Comparison of ENCODE assay signal across 7 mouse cellular contexts in genomic region chr15:12490527-12490926, GRCm38 (mm10).
DNase-seq lines count a peak whose midpoint lies in the region; ATAC-seq and TF ChIP-seq lines count a peak whose summit lies in the region.

No protein-coding gene starts in this region.

- H3K4me3 ChIP-seq in bone marrow, adult 2 months (replicated peaks; ENCODE audit: control insufficient read depth, low read depth, low read length), result no peak overlapping the region
- no peak overlapping the region for H3K4me3 ChIP-seq in heart, embryonic 12.5 days
- no peak overlapping the region for H3K4me3 ChIP-seq in kidney, postnatal 0 days (replicated peaks; ENCODE audit: low read depth, low read length)
- H3K4me3 ChIP-seq in midbrain, embryonic 11.5 days (ENCODE audit: low read depth, low read length), result no peak overlapping the region

- no peak for TF ChIP-seq CTCF in bone marrow, adult 2 months (IDR thresholded peaks at IDR 0.05; ENCODE audit: control insufficient read depth, insufficient read depth, low read length)
- no peak for TF ChIP-seq CTCF in kidney, postnatal 0 days (IDR thresholded peaks at IDR 0.05; ENCODE audit: low read depth)

- no peaks in the 10 kb centered on the region; the same call in 1 of the 2 replicates for H3K4me1 ChIP-seq in bone marrow, adult 2 months (ENCODE audit: control insufficient read depth, insufficient read depth, low read length)
- H3K4me1 ChIP-seq in heart, embryonic 12.5 days (replicated peaks), result peaks cover 27% of the 10 kb centered on the region
- peaks cover 25% of the 10 kb centered on the region for H3K4me1 ChIP-seq in kidney, postnatal 0 days (replicated peaks; ENCODE audit: insufficient read depth, low read length)
- H3K4me1 ChIP-seq in midbrain, embryonic 11.5 days (ENCODE audit: control insufficient read depth, insufficient read depth, low read length), result peaks cover 17% of the 10 kb centered on the region

- no peaks in the 10 kb centered on the region for H3K36me3 ChIP-seq in heart, embryonic 12.5 days
- H3K36me3 ChIP-seq in kidney, postnatal 0 days (ENCODE audit: insufficient read depth, low read length), result no peaks in the 10 kb centered on the region
- no peaks in the 10 kb centered on the region for H3K36me3 ChIP-seq in midbrain, embryonic 11.5 days (ENCODE audit: control insufficient read depth, insufficient read depth, low read length)

- no peaks in the 10 kb centered on the region for H3K27me3 ChIP-seq in heart, embryonic 12.5 days (replicated peaks)
- no peaks in the 10 kb centered on the region for H3K27me3 ChIP-seq in kidney, postnatal 0 days (ENCODE audit: insufficient read depth, low read length)
- no peaks in the 10 kb centered on the region for H3K27me3 ChIP-seq in midbrain, embryonic 11.5 days (ENCODE audit: control insufficient read depth, insufficient read depth, low read length)

- H3K9ac ChIP-seq in heart, embryonic 12.5 days, result no peak overlapping the region
- H3K9ac ChIP-seq in kidney, postnatal 0 days (ENCODE audit: low read depth, low read length), result peak overlapping the region; percentile 10; the same call in 1 of the 2 replicates
- H3K9ac ChIP-seq in midbrain, embryonic 11.5 days (ENCODE audit: low read length), result no peak overlapping the region

- TF ChIP-seq POLR2A in bone marrow, adult 2 months (IDR thresholded peaks at IDR 0.05; ENCODE audit: borderline replicate concordance, control insufficient read depth, low read depth, low read length), result no peak

- no peaks in the 10 kb centered on the region for H3K9me3 ChIP-seq in heart, embryonic 12.5 days (replicated peaks)
- no peaks in the 10 kb centered on the region for H3K9me3 ChIP-seq in kidney, postnatal 0 days (replicated peaks; ENCODE audit: low read length)
- H3K9me3 ChIP-seq in midbrain, embryonic 11.5 days (ENCODE audit: control insufficient read depth, low read length), result no peaks in the 10 kb centered on the region

- H3K27ac ChIP-seq in bone marrow, adult 2 months (ENCODE audit: control insufficient read depth, insufficient read depth, low read depth, low read length, poor library complexity), result peak overlapping the region; percentile 41; the same call in 1 of the 2 replicates
- H3K27ac ChIP-seq in heart, embryonic 12.5 days (ENCODE audit: poor library complexity, severe bottlenecking), result peak overlapping the region; percentile 36; the same call in 1 of the 2 replicates
- peak overlapping the region; percentile 69; the same call in 1 of the 2 replicates for H3K27ac ChIP-seq in kidney, postnatal 0 days
- peak overlapping the region; percentile 30; the same call in 1 of the 2 replicates for H3K27ac ChIP-seq in midbrain, embryonic 11.5 days (ENCODE audit: low read depth, low read length)

- 37% methylated on average over 7 of the region's 7 CpGs for WGBS in bone marrow, adult 2 months
- 18% methylated on average over 7 of the region's 7 CpGs for WGBS in heart, embryonic 12.5 days
- 28% methylated on average over 7 of the region's 7 CpGs for WGBS in kidney, postnatal 0 days
- WGBS in midbrain, embryonic 11.5 days, result 5% methylated on average over 7 of the region's 7 CpGs

- peak; percentile 93 for DNase-seq in adipocyte (ENCODE audit: low spot score)
- peak; percentile 51 for DNase-seq in kidney, postnatal 0 days (ENCODE audit: low spot score)
- DNase-seq in midbrain, embryonic 11.5 days (ENCODE audit: low spot score, missing footprints), result peak; percentile 87
- no peak for DNase-seq in spleen, adult 18-20 months
- no peak for DNase-seq in left cerebral cortex, postnatal 10 days (ENCODE audit: extremely low spot score in 1 of 2, low spot score in 2 of 2)

- intact Hi-C loops in left cerebral cortex, postnatal 10 days (cut with DNase I), result no loop called here

- peak; percentile 48; the same call in 1 of the 2 replicates for ATAC-seq in heart, embryonic 12.5 days (ENCODE audit: insufficient number of reproducible peaks, low FRiP score)
- peak; percentile 59; the same call in 1 of the 2 replicates for ATAC-seq in kidney, postnatal 0 days (replicated peaks; ENCODE audit: low FRiP score, low read depth)
- ATAC-seq in midbrain, embryonic 11.5 days (ENCODE audit: low FRiP score), result peak; percentile 78

- H3K4me2 ChIP-seq in heart, embryonic 12.5 days, result peak overlapping the region; percentile 23; the same call in 1 of the 2 replicates
- no peak overlapping the region for H3K4me2 ChIP-seq in kidney, postnatal 0 days (ENCODE audit: low read length)
- H3K4me2 ChIP-seq in midbrain, embryonic 11.5 days, result no peak overlapping the region

Comparison
In these comparisons a context has a peak if more than half of its experiments do, and no peak if none do; other contexts are left out.
1. DNase-seq: peak in adipocyte (single experiment), kidney, postnatal 0 days (single experiment) and midbrain, embryonic 11.5 days (single experiment); none in spleen, adult 18-20 months (0 of 2) and left cerebral cortex, postnatal 10 days (0 of 2).
2. Peak in every context shown above with its lines, with median percentiles within 50 percentile points of each other: H3K27ac ChIP-seq and ATAC-seq.